Mouse (Mus musculus) spleen, postnatal 4 days (tissue): ENCODE data around the gene Sipa1.

ENCODE experiments used
- DNase-seq, 2 experiments: peaks; one replicate each; pipeline ENCODE4 v3.0.0; 2022; ENCODE audit warnings: low spot score in 2 of 2

Sipa1 gene

GRCm38 (mm10) chr19:5662981-5663913, at the start of gene Sipa1:
TSS of gene Sipa1 (minus strand) at chr19:5663707.
- DNase-seq = peak; percentile 98

GRCm38 (mm10) chr19:5713255-5713654, 49.7 kb upstream of the Sipa1 start:
- DNase-seq = no peak

- DNase-seq = no peak
These were observed 48.5 kb upstream of the Sipa1 start for GRCm38 (mm10) chr19:5711907-5712460.

- peak in 1 of 2 experiments; percentile 64 for DNase-seq
These were observed 47.7 kb upstream of the Sipa1 start for GRCm38 (mm10) chr19:5711218-5711617.

- no peak for DNase-seq
These were observed 47.1 kb upstream of the Sipa1 start for GRCm38 (mm10) chr19:5710581-5710980.

GRCm38 (mm10) chr19:5710068-5710467, 46.6 kb upstream of the Sipa1 start:
- no peak for DNase-seq

GRCm38 (mm10) chr19:5704801-5705571, 41.5 kb upstream of the Sipa1 start:
- peak; percentile 72 to 86 for DNase-seq

GRCm38 (mm10) chr19:5704163-5704800, 40.8 kb upstream of the Sipa1 start, which contains the start of gene Kcnk7:
TSS of gene Kcnk7 (plus strand) at chr19:5704367.
- DNase-seq = peak; percentile 63 to 79

GRCm38 (mm10) chr19:5695849-5696462, 32.4 kb upstream of the Sipa1 start:
- DNase-seq = no peak

- no peak for DNase-seq
These were observed 30.3 kb upstream of the Sipa1 start for GRCm38 (mm10) chr19:5693801-5694200.

GRCm38 (mm10) chr19:5692913-5693396, 29.4 kb upstream of the Sipa1 start:
- no peak for DNase-seq

- no peak for DNase-seq
These were observed 28.8 kb upstream of the Sipa1 start for GRCm38 (mm10) chr19:5692086-5692912.

GRCm38 (mm10) chr19:5691601-5692000, 28.1 kb upstream of the Sipa1 start:
- no peak for DNase-seq

GRCm38 (mm10) chr19:5690343-5690735, 26.8 kb upstream of the Sipa1 start:
- DNase-seq = no peak

- peak; percentile 85 to 90 for DNase-seq
These were observed 26.2 kb upstream of the Sipa1 start for GRCm38 (mm10) chr19:5689565-5690342.

GRCm38 (mm10) chr19:5689088-5689428, 25.6 kb upstream of the Sipa1 start:
- no peak for DNase-seq

- peak; percentile 94 to 96 for DNase-seq
These were observed 24.9 kb upstream of the Sipa1 start, which contains the start of the genes Map3k11 and Pcnx3 for GRCm38 (mm10) chr19:5688200-5689087. TSS of gene Map3k11 (plus strand) at chr19:5688742. TSS of gene Pcnx3 (minus strand) at chr19:5688908.

- no peak for DNase-seq
These were observed 24.2 kb upstream of the Sipa1 start for GRCm38 (mm10) chr19:5687738-5688137.
